Comparison of ENCODE assay signal across 35 mouse cellular contexts in genomic region chr17:25308346-25308745, GRCm38 (mm10). TPM values are rescaled to one million over a fixed set of nuclear protein-coding genes. Genes with fewer than 3 reads are reported as not detected.
"Had no signal": no experiment of that assay in that cellular context is flagged by ENCODE, and none has a peak within 500 bp of the region (broad histone marks: within the 10 kb centered on the region; RNA-seq: fewer than 3 reads in every experiment).

Gene Prss28, plus strand, starts transcription at chr17:25308646.

- H3K27ac ChIP-seq: limb, embryonic 10.5 days; limb, embryonic 12.5 days; limb, embryonic 13.5 days; limb, embryonic 15.5 days; liver, embryonic 12.5 days; liver, embryonic 13.5 days; liver, embryonic 14.5 days; liver, embryonic 15.5 days; lung, embryonic 15.5 days; macrophage; midbrain, embryonic 10.5 days; midbrain, embryonic 12.5 days; midbrain, embryonic 13.5 days; midbrain, embryonic 15.5 days; neural tube, embryonic 12.5 days had no signal

- H3K4me3 ChIP-seq: limb, embryonic 10.5 days; limb, embryonic 12.5 days; limb, embryonic 13.5 days; limb, embryonic 15.5 days; liver, embryonic 12.5 days; liver, embryonic 13.5 days; liver, embryonic 15.5 days; lung, embryonic 15.5 days; megakaryocyte, embryonic 14.5 days; midbrain, embryonic 10.5 days; midbrain, embryonic 12.5 days; midbrain, embryonic 13.5 days; midbrain, embryonic 15.5 days; myocyte; neural tube, embryonic 12.5 days had no signal

- DNase-seq: left cerebral cortex, postnatal 4 days; liver; liver, embryonic 13.5 days; liver, postnatal 0 days; lung, adult 18-20 months; lung, adult 2 months; lung, embryonic 14.5 days; lung, postnatal 14 days; lung, postnatal 36 days; midbrain, embryonic 14.5 days had no signal

RNA-seq across cellular contexts. Expression of gene Prss28, which starts in this region (rescaled TPM):
- total RNA-seq: left cerebral cortex, postnatal 10 days; left cerebral cortex, postnatal 14 days; left cerebral cortex, postnatal 25 days; left cerebral cortex, postnatal 36 days; left cerebral cortex, postnatal 4 days; liver, adult 2 months; megakaryocyte progenitor cell, adult 5-6 weeks; megakaryocyte-erythroid progenitor cell, adult 5-6 weeks; midbrain, postnatal 0 days; monocyte, adult 5-6 weeks had no signal
